Mouse (Mus musculus) cerebral cortex, adult 2 months (tissue): ENCODE results near the gene Clstn3.

Source experiments
- WGBS: fragments of 180-500 bp; shearing (Covaris S2); methylation state at CpG from one replicate; pipeline ENCODE4 v1.1.7; 2018; 5-methylcytosine and 5-hydroxymethylcytosine counted together

Clstn3 gene

GRCm38 (mm10) chr6:124414150-124414926 lies 50.3 kb downstream of the Clstn3 start:
- 2% methylated on average over 44 of the region's 45 CpGs for WGBS

GRCm38 (mm10) chr6:124413770-124414149 lies 50.8 kb downstream of the Clstn3 start:
- 38% methylated on average over 3 of the region's 3 CpGs for WGBS

GRCm38 (mm10) chr6:124408355-124408754 lies 56.2 kb downstream of the Clstn3 start:
- 55% methylated on average over 5 of the region's 5 CpGs for WGBS

- WGBS = 90% methylated on average over 10 of the region's 10 CpGs
These were observed 58.3 kb downstream of the Clstn3 start for GRCm38 (mm10) chr6:124406326-124406725.

GRCm38 (mm10) chr6:124399738-124400137 lies 64.9 kb downstream of the Clstn3 start:
- WGBS = 93% methylated on average over 6 of the region's 6 CpGs

- WGBS = 91% methylated on average over 3 of the region's 3 CpGs
These were observed 69.6 kb downstream of the Clstn3 start for GRCm38 (mm10) chr6:124394991-124395390.
